Mouse (Mus musculus) embryonic fibroblast, embryonic 13.5 days (primary cell): ENCODE data around the gene Hoxa3. TPM values are rescaled to one million over a fixed set of nuclear protein-coding genes. Genes with fewer than 3 reads are reported as not detected.

Source experiments
- H3K27ac ChIP-seq: 2 replicates; pipeline ENCODE4 v1.5.1; 2012; ENCODE audit warnings: low read length, control low read depth, inconsistent platforms; ENCODE audit not compliant: insufficient read depth
- H3K4me1 ChIP-seq: 2 replicates; pipeline ENCODE4 v1.6.1; 2011; ENCODE audit warnings: low read length; ENCODE audit not compliant: control insufficient read depth, insufficient read depth
- H3K4me3 ChIP-seq: 2 replicates; pipeline ENCODE4 v1.5.1; 2011; ENCODE audit warnings: mild to moderate bottlenecking, control low read depth, low read length; ENCODE audit not compliant: insufficient read depth
- CTCF ChIP-seq: IDR thresholded peaks from 2 replicates; pipeline ENCODE4 v1.5.1; 2011; ENCODE audit warnings: mild to moderate bottlenecking, control low read depth, low read length, moderate library complexity, borderline replicate concordance; ENCODE audit not compliant: insufficient read depth
- POLR2A ChIP-seq: IDR thresholded peaks from 2 replicates; pipeline ENCODE4 v1.6.1; 2011; ENCODE audit warnings: low read depth, mild to moderate bottlenecking, control low read depth, low read length, moderate library complexity
- polyA plus RNA-seq: library from polyadenylated mRNA; stranded (reverse); fragments of >200 nt; gene quantifications from 2 replicates; pipeline ENCODE4 v1.2.4, GENCODE M21; 2011; ENCODE audit warnings: low read depth; ENCODE audit not compliant: missing spikeins, insufficient read length

Hoxa3 gene
- polyA plus RNA-seq, 1 experiment = 10.2 TPM

DNA sequence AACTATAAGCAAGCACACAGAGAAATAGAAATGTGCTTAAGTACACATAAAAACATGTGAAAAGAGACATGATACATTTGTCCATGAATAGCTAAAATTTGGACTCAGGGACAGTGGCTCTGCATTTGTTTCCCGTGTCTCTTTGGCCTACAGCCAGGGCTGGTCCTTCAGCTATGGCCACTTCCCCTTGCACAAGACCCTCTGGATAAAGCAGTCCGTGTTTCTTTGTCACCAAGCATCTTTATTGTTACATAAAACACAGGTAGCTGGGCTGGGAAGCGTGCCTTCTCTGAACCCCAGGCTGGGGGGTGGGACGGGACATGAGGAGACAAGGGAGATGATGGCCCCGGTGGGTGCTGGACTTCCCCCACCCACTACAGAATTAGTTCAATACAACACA lies 1.1 kb upstream of the Hoxa3 start:
- Histone ChIP-seq H3K27ac (no peak overlapping the region), H3K4me1 (no peaks in the 10 kb centered on the region), H3K4me3 (no peak overlapping the region)
- TF ChIP-seq POLR2A (no peak), CTCF (no peak)

DNA sequence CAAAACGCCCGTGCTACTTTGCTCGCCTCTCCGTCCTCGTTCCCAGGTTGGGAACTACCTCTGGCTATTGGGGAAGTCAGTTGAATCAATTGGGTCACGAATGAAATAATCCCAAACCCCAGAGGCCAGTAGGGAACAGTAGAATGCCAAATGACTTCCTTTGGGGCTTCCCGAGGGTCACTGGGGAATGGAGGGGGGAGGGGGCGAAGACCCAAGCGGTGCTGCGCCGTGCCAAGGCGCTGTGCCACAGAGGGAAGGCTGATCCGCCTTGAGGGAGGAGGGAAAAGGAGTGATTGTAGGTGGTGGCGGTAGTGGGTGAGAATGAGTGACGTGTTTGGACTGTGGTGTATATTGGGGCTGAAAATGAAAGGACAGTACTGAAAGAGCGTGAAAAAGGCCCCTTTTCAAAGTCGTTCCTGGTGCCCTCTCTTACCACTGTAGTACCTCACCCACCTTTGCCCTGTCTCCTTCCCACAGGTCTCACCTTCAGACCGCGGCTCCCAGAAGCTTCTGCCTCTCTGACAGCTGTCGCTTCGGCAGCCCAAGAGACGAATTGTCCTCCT lies 499 bp downstream of the Hoxa3 start:
- H3K27ac ChIP-seq = peak overlapping the region; percentile 75
- H3K4me1 ChIP-seq = no peaks in the 10 kb centered on the region
- peak overlapping the region; percentile 71 for H3K4me3 ChIP-seq
- TF ChIP-seq CTCF = no peak
- 0 out of 2 replicates have a peak, but pooled peaks have one; percentile 16 for TF ChIP-seq POLR2A

DNA sequence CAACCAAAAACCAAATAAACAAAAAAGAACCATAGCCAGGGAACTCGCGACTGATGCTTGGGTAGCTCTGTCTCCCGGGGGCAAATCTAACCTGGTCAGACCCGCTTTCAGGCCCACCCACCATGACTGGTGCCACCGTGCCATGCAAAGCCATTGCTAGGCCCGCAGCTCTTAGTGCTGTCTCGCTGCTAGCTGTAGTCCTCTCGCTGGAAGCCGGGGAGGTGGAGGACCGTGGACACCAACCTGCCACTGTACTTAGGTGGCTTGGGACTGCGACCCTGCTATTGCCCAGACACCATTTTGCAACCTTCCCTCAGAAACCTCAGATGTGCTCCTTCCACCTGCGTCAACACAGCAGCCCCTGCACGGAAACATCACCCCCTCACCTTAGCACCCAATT lies 1.2 kb downstream of the Hoxa3 start:
- TF ChIP-seq CTCF (no peak), POLR2A (no peak; the same call in 1 of the 2 replicates)
- 0 out of 2 replicates have a peak overlapping the region, but pooled peaks have one; percentile 75 for H3K27ac ChIP-seq
- H3K4me1 ChIP-seq = no peaks in the 10 kb centered on the region
- peak overlapping the region; percentile 71 for H3K4me3 ChIP-seq

DNA sequence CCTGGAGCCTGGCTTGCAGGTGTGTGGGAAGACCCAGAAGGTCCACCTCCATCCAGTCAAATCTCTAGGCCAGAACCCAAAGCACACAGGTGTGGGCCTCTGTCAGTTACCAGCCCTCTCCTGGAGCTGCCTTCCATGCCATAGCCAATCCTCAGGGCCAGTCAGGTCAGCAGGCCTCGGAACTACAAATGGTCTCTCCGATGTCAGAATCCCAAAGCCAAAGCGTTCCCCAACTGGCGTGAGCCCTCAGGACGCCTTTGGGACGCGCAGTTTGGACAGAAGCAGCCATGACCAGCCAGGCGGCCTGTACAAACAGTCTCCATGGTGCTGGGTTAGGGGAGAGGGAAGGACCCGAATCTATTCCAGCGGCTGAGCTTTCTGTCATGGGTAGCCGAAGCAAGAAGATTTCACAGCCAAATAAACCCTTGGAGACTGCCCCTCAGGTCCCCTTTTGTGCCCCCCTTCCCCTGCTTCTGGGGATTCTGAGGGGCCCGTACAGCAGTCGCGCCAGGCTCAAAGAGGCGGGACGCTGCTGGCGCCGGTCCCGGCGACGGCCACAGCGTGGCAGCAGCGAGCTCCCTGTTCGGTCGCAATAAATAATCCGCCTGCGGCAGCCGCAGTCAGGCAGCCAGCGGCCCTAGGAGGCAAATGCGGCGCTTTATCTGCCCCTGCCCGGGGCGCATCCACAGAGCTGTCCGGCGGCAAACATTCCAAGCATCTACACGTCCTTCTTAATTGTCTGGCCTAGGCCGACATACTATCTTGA lies 1.8 kb downstream of the Hoxa3 start:
- no peak overlapping the region for H3K27ac ChIP-seq
- H3K4me3 ChIP-seq = peak overlapping the region; percentile 71
- TF ChIP-seq CTCF (peak; percentile 53; the same call in 1 of the 2 replicates), POLR2A (peak; percentile 41; the same call in 1 of the 2 replicates)
- H3K4me1 ChIP-seq = no peaks in the 10 kb centered on the region

DNA sequence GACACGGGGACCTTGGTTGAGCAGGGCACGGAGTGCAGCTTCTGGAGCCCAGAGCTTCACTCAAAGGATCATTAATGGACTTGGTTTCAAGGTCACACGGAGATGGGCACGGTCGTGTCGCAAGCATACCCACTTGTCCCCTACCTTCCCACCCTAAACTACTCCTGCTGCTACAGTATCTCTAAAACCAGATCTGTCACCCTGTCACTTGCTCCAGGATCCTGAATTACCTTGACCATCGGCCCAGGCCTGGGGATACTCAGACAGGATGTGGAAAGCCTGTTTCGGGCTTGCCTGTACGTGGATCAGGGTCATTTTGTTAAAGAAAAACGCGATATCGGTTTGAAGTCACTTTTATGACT lies 3.5 kb downstream of the Hoxa3 start:
- H3K27ac ChIP-seq = no peak overlapping the region
- no peak for TF ChIP-seq POLR2A
- no peak for TF ChIP-seq CTCF
- H3K4me1 ChIP-seq = no peaks in the 10 kb centered on the region
- peak overlapping the region; percentile 33 for H3K4me3 ChIP-seq

DNA sequence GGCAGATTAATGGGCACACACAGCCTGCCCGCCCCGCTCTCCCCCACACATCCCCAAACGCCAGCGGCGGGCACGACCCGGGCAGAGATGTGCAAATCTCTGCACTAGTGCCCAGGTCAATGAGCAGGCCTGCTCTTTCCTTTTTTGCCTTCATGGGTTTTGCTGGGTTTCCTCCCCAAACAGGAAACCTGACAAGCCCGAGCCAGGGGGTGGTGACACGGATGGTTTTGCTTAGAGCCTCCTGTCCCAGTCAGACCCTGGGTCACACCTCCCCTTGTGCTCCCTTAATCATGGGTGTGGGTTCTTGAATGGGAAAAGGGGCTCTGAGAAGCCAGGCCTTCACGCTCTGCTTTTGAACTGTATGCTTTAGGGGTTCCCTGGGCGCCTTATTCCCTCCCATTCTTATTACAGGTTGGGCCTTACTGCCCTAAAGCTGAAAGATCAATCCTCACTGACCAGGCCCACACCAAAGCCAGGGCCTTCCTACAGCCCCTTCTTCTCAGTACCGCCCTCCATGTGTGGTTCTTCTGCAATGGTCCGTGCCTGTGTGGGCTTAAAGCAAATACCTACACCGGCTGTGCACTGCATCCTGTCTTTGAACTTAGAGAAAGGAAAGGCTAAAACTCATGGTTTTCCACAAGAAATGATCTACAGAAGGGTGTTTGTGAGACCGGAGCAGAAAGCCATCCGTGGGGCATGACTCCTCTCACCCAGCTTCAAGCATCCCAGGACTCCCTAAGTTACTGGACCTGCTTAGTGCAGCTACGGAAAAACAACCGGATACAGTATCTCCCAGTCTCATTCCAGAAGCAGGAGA lies 4.1 kb downstream of the Hoxa3 start:
- Histone ChIP-seq H3K4me3 (peak overlapping the region; percentile 33), H3K4me1 (no peaks in the 10 kb centered on the region), H3K27ac (no peak overlapping the region; the same call in 1 of the 2 replicates)
- TF ChIP-seq POLR2A (no peak), CTCF (no peak)

DNA sequence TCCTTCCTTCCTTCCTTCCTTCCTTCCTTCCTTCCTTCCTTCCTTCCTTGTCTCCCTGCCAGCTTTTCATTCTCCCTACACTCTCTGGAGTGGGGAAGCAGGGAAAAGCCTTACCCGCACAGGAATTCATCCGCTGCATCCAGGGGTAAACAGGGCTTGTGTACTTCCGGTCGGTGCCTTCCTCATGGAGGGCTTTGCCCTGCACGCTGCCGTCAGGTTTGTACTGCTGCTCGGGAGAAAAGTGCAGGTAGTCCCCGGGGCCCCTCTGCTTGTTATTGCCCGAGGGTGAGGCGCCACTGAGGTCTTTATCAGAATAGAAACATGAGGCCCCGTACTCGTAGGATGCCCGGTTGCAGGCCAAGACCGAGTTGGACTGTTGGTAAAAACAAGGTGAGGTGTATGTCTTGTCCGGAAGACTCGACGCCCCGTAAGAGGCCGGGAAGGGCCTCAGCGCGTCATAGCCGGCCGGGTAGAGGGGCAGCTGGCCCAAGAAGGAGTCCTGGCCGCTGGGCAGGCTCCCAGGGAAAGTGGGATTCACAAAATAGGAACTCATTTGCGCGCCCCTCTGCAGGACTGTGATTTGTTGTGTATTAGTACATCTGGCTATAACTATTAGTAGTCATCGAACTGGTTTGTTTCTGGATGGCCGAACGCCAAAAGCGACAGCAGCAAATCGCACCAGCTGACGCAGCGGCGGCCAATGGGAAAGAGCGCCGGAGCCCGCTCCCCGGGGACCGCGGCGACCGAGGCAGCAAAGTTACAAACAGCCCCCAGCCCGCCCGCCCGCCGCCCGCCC lies 4.9 kb downstream of the Hoxa3 start, which contains the start of gene Hoxa6:
Gene Hoxa6, minus strand, starts transcription at position 651 of the 796 bp plus-strand sequence.
- no peaks in the 10 kb centered on the region for H3K4me1 ChIP-seq
- H3K4me3 ChIP-seq = peak within 1 kb of the TSS; percentile 33
- H3K27ac ChIP-seq = no peak within 1 kb of the TSS; the same call in 1 of the 2 replicates
- TF ChIP-seq POLR2A (no peak), CTCF (no peak)

DNA sequence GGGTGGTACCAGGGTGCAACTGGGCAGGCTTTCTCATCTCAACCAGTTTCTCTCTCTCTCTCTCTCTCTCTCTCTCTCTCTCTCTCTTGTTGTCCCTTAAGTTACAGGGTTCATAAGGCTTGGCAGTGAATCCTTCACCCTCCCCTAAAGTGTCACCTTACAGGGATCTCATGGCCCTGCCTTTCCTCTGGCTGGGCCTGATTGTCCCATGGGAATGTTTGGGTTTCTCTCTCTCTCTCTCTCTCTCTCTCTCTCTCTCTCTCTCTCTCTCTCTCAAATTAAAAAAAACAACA lies 5.5 kb downstream of the Hoxa3 start:
- no peak overlapping the region for H3K27ac ChIP-seq
- H3K4me1 ChIP-seq = no peaks in the 10 kb centered on the region
- H3K4me3 ChIP-seq = no peak overlapping the region
- TF ChIP-seq CTCF (no peak), POLR2A (no peak)
